Mouse (Mus musculus) E14TG2a.4 (cell line): ENCODE results near the gene Synpo2l.

ENCODE experiments used
- CTCF ChIP-seq: conservative IDR thresholded peaks from 2 replicates; pipeline ENCODE4 v1.5.1; 2014; ENCODE audit warnings: low read length
- NANOG ChIP-seq: IDR thresholded peaks from 2 replicates; pipeline ENCODE4 v1.6.1; 2014; ENCODE audit warnings: borderline replicate concordance, low read length, mixed read lengths
- POU5F1 ChIP-seq: IDR thresholded peaks from 2 replicates; pipeline ENCODE4 v1.6.1; 2014; ENCODE audit warnings: low read length, borderline replicate concordance

- TF ChIP-seq CTCF (no peak), NANOG (no peak), POU5F1 (no peak)
Measured at GRCm38 (mm10) chr14:20691772-20692171, 23.6 kb upstream of the Synpo2l start.
